Mouse (Mus musculus) myocyte (in vitro differentiated cells): ENCODE measurements around the gene Dcun1d2. TPM values are rescaled to one million over a fixed set of nuclear protein-coding genes. Genes with fewer than 3 reads are reported as not detected.

Source experiments
- H3K27me3 ChIP-seq: one replicate; pipeline ENCODE4 v1.6.1; 2011; ENCODE audit not compliant: control insufficient read depth, insufficient read depth, insufficient read length
- H3K36me3 ChIP-seq: one replicate; pipeline ENCODE4 v1.6.1; 2011; ENCODE audit not compliant: control insufficient read depth, insufficient read depth
- H3K4me2 ChIP-seq: one replicate; pipeline ENCODE4 v1.6.1; 2011; ENCODE audit warnings: low read depth, control low read depth
- H3K4me3 ChIP-seq: one replicate; pipeline ENCODE4 v1.5.1; 2011; ENCODE audit warnings: mild to moderate bottlenecking, control low read depth, moderate library complexity
- H3K79me2 ChIP-seq: one replicate; pipeline ENCODE4 v1.6.1; 2011; ENCODE audit not compliant: control insufficient read depth, insufficient read depth
- H3ac ChIP-seq: one replicate; pipeline ENCODE4 v1.6.1; 2011; ENCODE audit not compliant: control insufficient read depth, insufficient read length
- CEBPB ChIP-seq: IDR thresholded peaks from 2 replicates; pipeline ENCODE4 v1.6.1; 2011; ENCODE audit warnings: mild to moderate bottlenecking, moderate library complexity; ENCODE audit not compliant: poor library complexity, insufficient read depth, severe bottlenecking
- E2F4 ChIP-seq: IDR thresholded peaks from one replicate; pipeline ENCODE4 v1.6.1; 2011; ENCODE audit warnings: mild to moderate bottlenecking, control low read depth, moderate library complexity; ENCODE audit not compliant: insufficient read depth
- MAX ChIP-seq: IDR thresholded peaks from one replicate; pipeline ENCODE4 v1.6.1; 2011; ENCODE audit warnings: low read depth, mild to moderate bottlenecking, control low read depth
- MYOD1 ChIP-seq, 3 experiments: IDR thresholded peaks; one replicate each; pipeline ENCODE4 v1.6.1; 2011; ENCODE audit warnings: control low read depth in 2 of 3, low read depth in 2 of 3, mild to moderate bottlenecking in 2 of 3, moderate library complexity in 1 of 3; ENCODE audit not compliant: insufficient read length in 2 of 3, control insufficient read depth in 1 of 3
- MYOG ChIP-seq, 3 experiments: IDR thresholded peaks; one replicate each; pipeline ENCODE4 v1.6.1; 2011; ENCODE audit warnings: control low read depth in 2 of 3, low read depth in 2 of 3, mild to moderate bottlenecking in 2 of 3; ENCODE audit not compliant: insufficient read length in 2 of 3, control insufficient read depth in 1 of 3, insufficient read depth in 1 of 3
- POLR2A ChIP-seq: IDR thresholded peaks from one replicate; pipeline ENCODE4 v1.6.1; 2011; ENCODE audit warnings: low read depth, mild to moderate bottlenecking, control low read depth, moderate library complexity; ENCODE audit not compliant: insufficient read length
- POLR2AphosphoS2 ChIP-seq: IDR thresholded peaks from one replicate; pipeline ENCODE4 v1.6.1; 2011; ENCODE audit warnings: low read depth, control low read depth; ENCODE audit not compliant: insufficient read length
- REST ChIP-seq: IDR thresholded peaks from one replicate; pipeline ENCODE4 v1.6.1; 2011; ENCODE audit warnings: mild to moderate bottlenecking, control low read depth, moderate library complexity; ENCODE audit not compliant: insufficient read depth, insufficient read length
- SRF ChIP-seq: IDR thresholded peaks from one replicate; pipeline ENCODE4 v1.6.1; 2011; ENCODE audit warnings: low read depth; ENCODE audit not compliant: control insufficient read depth, insufficient read length
- TCF12 ChIP-seq: IDR thresholded peaks from one replicate; pipeline ENCODE4 v1.6.1; 2011; ENCODE audit warnings: mild to moderate bottlenecking, control low read depth; ENCODE audit not compliant: poor library complexity, insufficient read depth, severe bottlenecking
- TCF3 ChIP-seq: IDR thresholded peaks from one replicate; pipeline ENCODE4 v1.6.1; 2011; ENCODE audit warnings: low read depth, control low read depth; ENCODE audit not compliant: insufficient read length
- USF1 ChIP-seq: IDR thresholded peaks from one replicate; pipeline ENCODE4 v1.6.1; 2011; ENCODE audit warnings: low read depth, mild to moderate bottlenecking, control low read depth, moderate library complexity
- polyA plus RNA-seq: library from polyadenylated mRNA; unstranded; fragments of >200 nt; fragmentation: generic; extraction: Trizol; gene quantifications from one replicate; pipeline ENCODE4 v1.2.1, GENCODE M21; 2012; ENCODE audit warnings: missing spikeins

Gene Dcun1d2
- polyA plus RNA-seq, 1 experiment, result 15.3 TPM

- H3K36me3 ChIP-seq, result no peaks in the 10 kb centered on the region
- H3K4me2 ChIP-seq, result no peak overlapping the region
- H3K79me2 ChIP-seq, result no peaks in the 10 kb centered on the region
- no peak for TF ChIP-seq MYOD1 (IDR thresholded peaks at IDR 0.05; ENCODE audit: control insufficient read depth in 1 of 3, insufficient read length in 2 of 3, low read depth in 2 of 3)
- TF ChIP-seq MYOG (IDR thresholded peaks at IDR 0.05; ENCODE audit: control insufficient read depth in 1 of 3, insufficient read depth in 1 of 3, insufficient read length in 2 of 3, low read depth in 2 of 3), result no peak
- H3ac ChIP-seq, result no peak overlapping the region
- peaks cover 45% of the 10 kb centered on the region for H3K27me3 ChIP-seq
- H3K4me3 ChIP-seq, result no peak overlapping the region
These were observed 57.5 kb downstream of the Dcun1d2 start for GRCm38 (mm10) chr8:13230471-13230870.

GRCm38 (mm10) chr8:13229802-13230201, 58.1 kb downstream of the Dcun1d2 start:
- Histone ChIP-seq H3K79me2 (no peaks in the 10 kb centered on the region), H3K27me3 (peaks cover 38% of the 10 kb centered on the region), H3K4me2 (no peak overlapping the region), H3K36me3 (no peaks in the 10 kb centered on the region), H3K4me3 (no peak overlapping the region), H3ac (no peak overlapping the region)
- TF ChIP-seq E2F4 (no peak), CEBPB (no peak), MAX (no peak), MYOD1 (IDR thresholded peaks at IDR 0.05; ENCODE audit: control insufficient read depth in 1 of 3, insufficient read length in 2 of 3, low read depth in 2 of 3) (no peak), MYOG (IDR thresholded peaks at IDR 0.05; ENCODE audit: control insufficient read depth in 1 of 3, insufficient read depth in 1 of 3, insufficient read length in 2 of 3, low read depth in 2 of 3) (no peak), TCF3 (no peak), TCF12 (no peak), POLR2A (no peak), POLR2AphosphoS2 (no peak), USF1 (no peak), REST (no peak), SRF (no peak)

- Histone ChIP-seq H3K4me3 (no peak overlapping the region), H3K36me3 (no peaks in the 10 kb centered on the region), H3K4me2 (no peak overlapping the region), H3ac (no peak overlapping the region), H3K79me2 (no peaks in the 10 kb centered on the region), H3K27me3 (peaks cover 40% of the 10 kb centered on the region)
- TF ChIP-seq MYOG (IDR thresholded peaks at IDR 0.05; ENCODE audit: control insufficient read depth in 1 of 3, insufficient read depth in 1 of 3, insufficient read length in 2 of 3, low read depth in 2 of 3), result no peak
- no peak for TF ChIP-seq USF1
- TF ChIP-seq MYOD1 (IDR thresholded peaks at IDR 0.05; ENCODE audit: control insufficient read depth in 1 of 3, insufficient read length in 2 of 3, low read depth in 2 of 3), result no peak
- no peak for TF ChIP-seq POLR2AphosphoS2
- TF ChIP-seq TCF12, result no peak
- no peak for TF ChIP-seq TCF3
- TF ChIP-seq MAX, result no peak
- no peak for TF ChIP-seq REST
- TF ChIP-seq E2F4, result no peak
These were observed 58.9 kb downstream of the Dcun1d2 start for GRCm38 (mm10) chr8:13228923-13229610.

GRCm38 (mm10) chr8:13227184-13227583, 60.7 kb downstream of the Dcun1d2 start:
- H3K4me2 ChIP-seq, result peak overlapping the region; percentile 56
- TF ChIP-seq POLR2AphosphoS2 (peak; percentile 28), MYOD1 (IDR thresholded peaks at IDR 0.05; ENCODE audit: control insufficient read depth in 1 of 3, insufficient read length in 2 of 3, low read depth in 2 of 3) (peak in 1 of 3 experiments; percentile 10), POLR2A (peak; percentile 35), USF1 (peak; percentile 69), SRF (no peak)
- H3K27me3 ChIP-seq, result peaks cover 37% of the 10 kb centered on the region
- H3K36me3 ChIP-seq, result no peaks in the 10 kb centered on the region
- H3ac ChIP-seq, result no peak overlapping the region
- no peak overlapping the region for H3K4me3 ChIP-seq
- no peaks in the 10 kb centered on the region for H3K79me2 ChIP-seq

GRCm38 (mm10) chr8:13226288-13226687, 61.6 kb downstream of the Dcun1d2 start:
- Histone ChIP-seq H3ac (no peak overlapping the region), H3K79me2 (no peaks in the 10 kb centered on the region), H3K36me3 (no peaks in the 10 kb centered on the region), H3K4me2 (peak overlapping the region; percentile 56), H3K4me3 (no peak overlapping the region), H3K27me3 (peaks cover 43% of the 10 kb centered on the region)
- TF ChIP-seq MYOD1 (IDR thresholded peaks at IDR 0.05; ENCODE audit: control insufficient read depth in 1 of 3, insufficient read length in 2 of 3, low read depth in 2 of 3), result peak in 1 of 3 experiments; percentile 74
- TF ChIP-seq MYOG (IDR thresholded peaks at IDR 0.05; ENCODE audit: control insufficient read depth in 1 of 3, insufficient read depth in 1 of 3, insufficient read length in 2 of 3, low read depth in 2 of 3), result peak in 2 of 3 experiments; percentile 50 to 58
- no peak for TF ChIP-seq USF1
- peak; percentile 44 for TF ChIP-seq POLR2A
